Mouse (Mus musculus): ENCODE data around the gene Usf3. TPM values are rescaled to one million over a fixed set of nuclear protein-coding genes. Genes with fewer than 3 reads are reported as not detected.

Gene Usf3
- polyA plus RNA-seq (2015; fragmentation: Nextera tagmentation; extraction: Ambion mirVana) = 3.3 and 3.4 TPM in 2 replicates

DNA sequence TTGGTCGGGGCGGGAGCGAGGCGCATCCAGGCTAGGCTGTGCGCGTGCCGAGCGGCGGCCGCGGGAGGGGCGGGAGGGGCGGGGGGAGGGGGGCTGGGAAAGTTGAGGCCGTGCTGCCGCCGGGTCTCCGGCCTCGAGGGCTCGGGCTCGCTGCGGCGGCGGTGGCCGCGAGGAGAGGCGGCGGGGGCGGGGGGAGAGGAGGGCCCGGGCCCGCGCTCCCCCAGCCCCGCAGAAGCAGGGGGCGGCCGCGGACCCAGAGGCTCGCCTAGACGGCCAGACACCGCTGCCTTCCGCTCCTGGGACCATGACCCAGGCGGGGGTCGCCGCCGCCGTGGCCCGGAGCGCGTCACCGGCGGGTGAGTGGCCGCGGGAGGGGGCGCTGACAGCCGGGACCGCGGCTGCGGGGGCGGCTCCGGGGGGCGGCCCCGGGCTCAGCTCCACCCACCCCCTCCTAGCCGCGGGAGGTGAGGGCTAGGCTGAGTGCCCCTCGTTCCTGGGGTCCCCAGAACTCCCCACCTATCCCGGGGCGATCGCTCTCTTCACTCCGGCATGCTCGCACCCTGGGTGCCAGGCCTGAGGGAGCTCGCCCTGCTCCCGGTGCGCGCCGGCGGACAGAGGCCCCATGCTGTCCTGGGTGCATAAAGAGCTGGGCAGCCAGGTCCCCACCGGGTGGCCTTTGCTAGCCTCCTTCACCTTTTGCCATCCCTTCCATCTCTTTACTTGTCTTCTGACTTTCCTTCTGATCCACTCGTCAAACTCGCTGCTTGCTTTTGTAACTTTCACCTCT is at the start of gene Usf3:
Gene Usf3, plus strand, starts transcription at position 92 of the 787 bp plus-strand sequence.
- Histone ChIP-seq H3K4me3 (replicated peaks) (peak within 1 kb of the TSS; percentile 93), H3K9ac (peak within 1 kb of the TSS; percentile 86), H3K4me1 (peaks cover 5% of the 10 kb centered on the region; the same call in 1 of the 2 replicates), H3K4me2 (peak within 1 kb of the TSS; percentile 75), H3K27ac (peak within 1 kb of the TSS; percentile 95), H3K27me3 (replicated peaks) (no peaks in the 10 kb centered on the region), H3K9me3 (no peaks in the 10 kb centered on the region), H3K36me3 (no peaks in the 10 kb centered on the region)
- under 1% methylated on average over 59 of the region's 77 CpGs for WGBS
- peak; percentile 62 for ATAC-seq (ENCODE audit: insufficient read depth, low FRiP score, low read depth)

- no peaks in the 10 kb centered on the region for H3K27me3 ChIP-seq (replicated peaks)
- H3K4me2 ChIP-seq = no peak overlapping the region
- H3K27ac ChIP-seq = no peak overlapping the region
- H3K4me3 ChIP-seq (replicated peaks) = no peak overlapping the region
- H3K9ac ChIP-seq = no peak overlapping the region
- WGBS = 80% methylated on average over 2 of the region's 2 CpGs
- no peaks in the 10 kb centered on the region for H3K4me1 ChIP-seq
- no peaks in the 10 kb centered on the region for H3K36me3 ChIP-seq
- no peaks in the 10 kb centered on the region for H3K9me3 ChIP-seq
- ATAC-seq (ENCODE audit: insufficient read depth, low FRiP score, low read depth) = no peak
Observed at GRCm38 (mm10) chr16:44123786-44124185, 49.3 kb upstream of the Usf3 start.

- ATAC-seq (ENCODE audit: insufficient read depth, low FRiP score, low read depth) = no peak
- Histone ChIP-seq H3K9me3 (no peaks in the 10 kb centered on the region), H3K36me3 (no peaks in the 10 kb centered on the region), H3K4me1 (no peaks in the 10 kb centered on the region), H3K27me3 (replicated peaks) (no peaks in the 10 kb centered on the region), H3K27ac (no peak overlapping the region), H3K4me2 (no peak overlapping the region), H3K4me3 (replicated peaks) (no peak overlapping the region), H3K9ac (no peak overlapping the region)
- WGBS = 75% methylated on average over 1 of the region's 1 CpGs
Observed at GRCm38 (mm10) chr16:44124713-44125112, 48.3 kb upstream of the Usf3 start.

DNA sequence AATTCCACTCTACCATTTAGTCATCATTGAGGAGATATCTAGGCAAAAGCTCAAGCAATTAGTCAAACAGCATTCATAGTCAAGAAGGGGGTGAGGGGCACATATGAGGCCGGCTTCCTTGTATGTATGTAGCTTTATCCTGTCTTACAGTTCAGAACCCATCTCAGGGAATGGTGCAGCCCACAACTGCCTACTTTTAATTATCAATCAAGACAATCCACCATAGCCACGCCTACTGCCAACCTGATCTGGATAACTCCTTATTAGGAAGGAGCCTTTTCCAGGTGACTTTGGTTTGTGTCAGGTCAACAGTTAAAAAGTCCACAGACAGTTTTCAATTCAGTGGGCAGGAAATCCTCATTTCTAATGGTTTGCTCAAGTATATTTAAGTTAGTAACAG is 47.6 kb upstream of the Usf3 start:
- 90% methylated on average over 2 of the region's 2 CpGs for WGBS
- no peak overlapping the region for H3K4me2 ChIP-seq
- H3K4me1 ChIP-seq = no peaks in the 10 kb centered on the region
- H3K27ac ChIP-seq = no peak overlapping the region
- H3K9ac ChIP-seq = no peak overlapping the region
- H3K27me3 ChIP-seq (replicated peaks) = no peaks in the 10 kb centered on the region
- no peaks in the 10 kb centered on the region for H3K9me3 ChIP-seq
- no peak for ATAC-seq (ENCODE audit: insufficient read depth, low FRiP score, low read depth)
- no peak overlapping the region for H3K4me3 ChIP-seq (replicated peaks)
- no peaks in the 10 kb centered on the region for H3K36me3 ChIP-seq

DNA sequence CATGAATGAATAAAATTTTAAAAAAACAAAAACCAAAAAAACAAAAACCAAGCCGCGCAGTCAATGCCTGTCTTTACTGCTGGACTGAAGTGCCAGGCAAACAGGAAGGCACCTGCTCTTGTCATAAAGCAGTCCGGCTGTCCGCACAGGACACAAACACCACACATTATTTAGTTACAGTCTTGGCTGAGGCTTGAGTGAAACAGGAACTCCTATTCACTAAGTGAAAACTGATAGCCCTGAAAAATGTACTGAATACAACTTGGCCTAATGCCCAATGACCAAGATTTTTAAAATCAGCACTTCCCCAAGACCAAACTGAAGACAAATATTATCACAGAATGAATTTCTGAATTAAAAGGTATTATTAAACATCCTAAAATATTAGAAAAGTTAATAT is 46.6 kb upstream of the Usf3 start:
- H3K4me1 ChIP-seq = no peaks in the 10 kb centered on the region
- ATAC-seq (ENCODE audit: insufficient read depth, low FRiP score, low read depth) = no peak
- no peak overlapping the region for H3K9ac ChIP-seq
- 71% methylated on average over 4 of the region's 4 CpGs for WGBS
- no peaks in the 10 kb centered on the region for H3K36me3 ChIP-seq
- no peak overlapping the region for H3K27ac ChIP-seq
- H3K27me3 ChIP-seq (replicated peaks) = no peaks in the 10 kb centered on the region
- H3K4me2 ChIP-seq = no peak overlapping the region
- no peaks in the 10 kb centered on the region for H3K9me3 ChIP-seq
- no peak overlapping the region for H3K4me3 ChIP-seq (replicated peaks)

- Histone ChIP-seq H3K4me2 (no peak overlapping the region), H3K27ac (no peak overlapping the region), H3K36me3 (no peaks in the 10 kb centered on the region), H3K4me1 (0 out of 2 replicates have a peak, but pooled peaks cover 2% of the 10 kb centered on the region), H3K9ac (no peak overlapping the region), H3K9me3 (no peaks in the 10 kb centered on the region), H3K4me3 (replicated peaks) (no peak overlapping the region), H3K27me3 (replicated peaks) (no peaks in the 10 kb centered on the region)
- WGBS = 75% methylated on average over 4 of the region's 4 CpGs
- ATAC-seq (ENCODE audit: insufficient read depth, low FRiP score, low read depth) = no peak
Observed at GRCm38 (mm10) chr16:44132300-44132699, 40.7 kb upstream of the Usf3 start.

DNA sequence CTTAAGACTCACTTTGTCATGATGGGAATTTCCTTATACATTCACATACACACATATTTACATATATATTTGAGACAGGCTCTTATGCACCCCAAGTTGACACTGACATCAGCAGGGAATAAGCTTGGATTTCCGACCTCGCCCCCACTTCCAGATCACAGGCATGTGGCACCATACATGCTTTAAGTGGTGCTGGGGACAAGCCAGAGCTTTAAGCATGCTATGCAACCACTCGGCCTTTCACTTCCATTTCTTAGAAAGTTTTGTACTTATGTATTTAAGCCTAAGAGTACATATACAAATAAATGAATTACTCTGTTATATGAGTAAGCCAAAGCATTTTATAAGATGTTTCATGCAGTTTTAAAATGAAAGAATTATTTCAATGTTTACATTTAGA is 39.9 kb upstream of the Usf3 start:
- 0 out of 2 replicates have a peak, but pooled peaks cover 4% of the 10 kb centered on the region for H3K4me1 ChIP-seq
- H3K4me2 ChIP-seq = no peak overlapping the region
- H3K27ac ChIP-seq = no peak overlapping the region
- no peaks in the 10 kb centered on the region for H3K9me3 ChIP-seq
- no peak overlapping the region for H3K9ac ChIP-seq
- no peaks in the 10 kb centered on the region for H3K27me3 ChIP-seq (replicated peaks)
- ATAC-seq (ENCODE audit: insufficient read depth, low FRiP score, low read depth) = no peak
- 67% methylated on average over 3 of the region's 3 CpGs for WGBS
- no peaks in the 10 kb centered on the region for H3K36me3 ChIP-seq
- H3K4me3 ChIP-seq (replicated peaks) = no peak overlapping the region

DNA sequence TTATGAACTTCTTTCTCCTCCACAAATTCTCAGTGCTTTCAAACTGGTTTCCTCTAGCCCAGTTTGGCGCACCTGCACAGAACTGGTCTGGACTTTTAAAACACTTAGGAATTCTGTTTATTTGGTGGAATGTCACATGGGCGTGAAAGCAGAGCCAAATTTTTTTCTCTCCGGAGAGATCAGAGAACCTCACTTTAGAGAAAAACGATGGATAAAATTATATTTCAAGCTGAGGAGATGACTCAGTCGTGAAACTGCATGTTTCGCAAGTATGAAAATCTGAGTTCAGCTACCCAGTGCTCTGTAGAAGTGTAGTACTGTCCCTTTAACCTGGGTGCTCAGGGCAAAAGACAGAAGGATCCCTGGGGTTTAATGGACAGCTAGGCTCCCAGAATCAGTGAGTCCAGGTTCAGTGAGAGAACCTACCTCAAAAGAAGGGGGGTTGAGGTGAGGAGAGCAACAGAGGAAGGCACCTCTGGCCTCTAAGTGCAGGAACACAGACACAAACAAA is 36.5 kb upstream of the Usf3 start:
- H3K4me1 ChIP-seq = 0 out of 2 replicates have a peak, but pooled peaks cover 4% of the 10 kb centered on the region
- no peak overlapping the region for H3K27ac ChIP-seq
- no peaks in the 10 kb centered on the region for H3K9me3 ChIP-seq
- no peak for ATAC-seq (ENCODE audit: insufficient read depth, low FRiP score, low read depth)
- 74% methylated on average over 6 of the region's 6 CpGs for WGBS
- no peak overlapping the region for H3K9ac ChIP-seq
- H3K36me3 ChIP-seq = no peaks in the 10 kb centered on the region
- H3K4me2 ChIP-seq = no peak overlapping the region
- no peak overlapping the region for H3K4me3 ChIP-seq (replicated peaks)
- no peaks in the 10 kb centered on the region for H3K27me3 ChIP-seq (replicated peaks)

- Histone ChIP-seq H3K27me3 (replicated peaks) (no peaks in the 10 kb centered on the region), H3K27ac (peak overlapping the region; percentile 99), H3K9ac (peak overlapping the region; percentile 92), H3K4me3 (replicated peaks) (peak overlapping the region; percentile 96), H3K36me3 (no peaks in the 10 kb centered on the region), H3K4me1 (0 out of 2 replicates have a peak, but pooled peaks cover 4% of the 10 kb centered on the region), H3K4me2 (peak overlapping the region; percentile 75), H3K9me3 (no peaks in the 10 kb centered on the region)
- no peak for ATAC-seq (ENCODE audit: insufficient read depth, low FRiP score, low read depth)
- 1% methylated on average over 24 of the region's 24 CpGs for WGBS
Observed at GRCm38 (mm10) chr16:44138377-44138978, 34.6 kb upstream of the Usf3 start.

DNA sequence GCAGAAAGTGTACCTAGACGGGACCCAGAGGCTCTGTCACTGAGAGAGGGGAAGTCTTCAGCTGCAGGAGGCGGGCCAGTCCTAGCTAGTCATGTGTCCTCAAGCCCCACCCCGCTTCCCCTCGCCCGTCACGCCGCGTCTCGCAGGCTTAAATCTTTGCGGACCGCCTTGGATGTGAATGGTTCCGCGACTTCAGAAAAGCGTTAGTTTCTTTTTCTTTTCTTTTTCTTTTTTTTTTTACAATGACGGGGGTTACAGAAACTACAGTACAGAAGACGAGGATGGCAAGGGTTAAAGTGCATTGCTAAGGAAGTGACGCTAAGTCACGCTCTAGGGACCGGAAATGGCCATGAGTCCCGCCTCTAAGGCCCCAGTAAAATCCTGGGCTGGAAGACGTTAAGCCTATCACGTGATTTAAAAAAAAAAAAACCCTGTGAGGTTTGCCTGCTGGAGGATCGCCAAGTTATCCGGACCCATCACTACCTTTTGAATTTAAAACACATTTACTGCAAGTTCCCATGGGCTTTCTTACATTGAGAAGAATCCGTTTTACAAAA is 34.0 kb upstream of the Usf3 start:
- H3K9ac ChIP-seq = peak overlapping the region; percentile 92
- H3K27me3 ChIP-seq (replicated peaks) = no peaks in the 10 kb centered on the region
- ATAC-seq (ENCODE audit: insufficient read depth, low FRiP score, low read depth) = peak; percentile 79
- H3K4me2 ChIP-seq = peak overlapping the region; percentile 75
- 1% methylated on average over 25 of the region's 25 CpGs for WGBS
- peak overlapping the region; percentile 96 for H3K4me3 ChIP-seq (replicated peaks)
- H3K9me3 ChIP-seq = no peaks in the 10 kb centered on the region
- H3K27ac ChIP-seq = peak overlapping the region; percentile 99
- H3K4me1 ChIP-seq = 0 out of 2 replicates have a peak, but pooled peaks cover 2% of the 10 kb centered on the region
- no peaks in the 10 kb centered on the region for H3K36me3 ChIP-seq

- peak; percentile 87 for ATAC-seq (ENCODE audit: insufficient read depth, low FRiP score, low read depth)
- Histone ChIP-seq H3K4me2 (peak within 1 kb of the TSS; percentile 75), H3K27ac (peak within 1 kb of the TSS; percentile 99), H3K9me3 (no peaks in the 10 kb centered on the region), H3K36me3 (no peaks in the 10 kb centered on the region), H3K4me1 (0 out of 2 replicates have a peak, but pooled peaks cover 2% of the 10 kb centered on the region), H3K4me3 (replicated peaks) (peak within 1 kb of the TSS; percentile 96), H3K9ac (peak within 1 kb of the TSS; percentile 92), H3K27me3 (replicated peaks) (no peaks in the 10 kb centered on the region)
- WGBS = under 1% methylated on average over 61 of the region's 71 CpGs
Observed at GRCm38 (mm10) chr16:44139536-44140185, 33.4 kb upstream of the Usf3 start, which contains the start of the genes Atp6v1a and Naa50. Atp6v1a (minus strand) TSS chr16:44139705. Naa50 (plus strand) TSS chr16:44139830.

All from stomach, embryonic 15.5 days (tissue).